Mouse (Mus musculus): ENCODE data around the gene Neo1. TPM values are rescaled to one million over a fixed set of nuclear protein-coding genes. Genes with fewer than 3 reads are reported as not detected.

The Neo1 gene
- total RNA-seq, 1 experiment, result 35.7 TPM

GRCm38 (mm10) chr9:59033492-59033891 lies 2.7 kb downstream of the Neo1 start:
- Histone ChIP-seq H3K9me3 (ENCODE audit: control insufficient read depth, insufficient read depth, low read depth, low read length) (no peaks in the 10 kb centered on the region), H3K27ac (ENCODE audit: insufficient read depth, low read depth, low read length, poor library complexity, severe bottlenecking) (no peak overlapping the region), H3K36me3 (ENCODE audit: control insufficient read depth, insufficient read depth, low read length, poor library complexity, severe bottlenecking) (no peaks in the 10 kb centered on the region), H3K4me3 (ENCODE audit: insufficient read depth in 1 of 2, low read depth in 1 of 2, low read length in 2 of 2, poor library complexity in 1 of 2, severe bottlenecking in 1 of 2) (no peak overlapping the region), H3K4me1 (ENCODE audit: control insufficient read depth in 2 of 2, insufficient read depth in 2 of 2, low read length in 2 of 2, poor library complexity in 1 of 2) (peaks cover 0 to 7% of the 10 kb centered on the region in 2 experiments; a peak in 1 of 4 replicates), H3K9ac (ENCODE audit: insufficient read depth, low read depth, low read length, poor library complexity, severe bottlenecking) (no peak overlapping the region)
- no peak for DNase-seq (ENCODE audit: low read depth, low spot score)
- no peak for TF ChIP-seq CHD2 (IDR thresholded peaks at IDR 0.05; ENCODE audit: low read depth, low read length)
- peak; percentile 83 for TF ChIP-seq MAFK (IDR thresholded peaks at IDR 0.05; ENCODE audit: insufficient read depth, low read depth, low read length)
- in situ Hi-C loops (cut with MboI; ENCODE audit: low sequenced_read_pairs in 2 of 2, unreplicated experiment in 2 of 2), result no loop called here

- H3K9me3 ChIP-seq (ENCODE audit: control insufficient read depth, insufficient read depth, low read depth, low read length), result no peaks in the 10 kb centered on the region
- TF ChIP-seq ZNF384 (IDR thresholded peaks at IDR 0.05; ENCODE audit: low read depth, low read length), result no peak
- TF ChIP-seq MAFK (IDR thresholded peaks at IDR 0.05; ENCODE audit: insufficient read depth, low read depth, low read length), result no peak
- TF ChIP-seq HCFC1 (IDR thresholded peaks at IDR 0.05; ENCODE audit: borderline replicate concordance, insufficient read depth, low read length), result no peak
- no peak for TF ChIP-seq ZC3H11A (IDR thresholded peaks at IDR 0.05; ENCODE audit: borderline replicate concordance, low read depth, low read length)
- TF ChIP-seq CHD2 (IDR thresholded peaks at IDR 0.05; ENCODE audit: low read depth, low read length), result no peak
- no peak overlapping the region for H3K27ac ChIP-seq (ENCODE audit: insufficient read depth, low read depth, low read length, poor library complexity, severe bottlenecking)
- H3K4me1 ChIP-seq (ENCODE audit: control insufficient read depth in 2 of 2, insufficient read depth in 2 of 2, low read length in 2 of 2, poor library complexity in 1 of 2), result no peaks in the 10 kb centered on the region
- DNase-seq (ENCODE audit: low read depth, low spot score), result no peak
- no peak overlapping the region for H3K4me3 ChIP-seq (ENCODE audit: insufficient read depth in 1 of 2, low read depth in 1 of 2, low read length in 2 of 2, poor library complexity in 1 of 2, severe bottlenecking in 1 of 2)
- in situ Hi-C loops (cut with MboI; ENCODE audit: low sequenced_read_pairs in 2 of 2, unreplicated experiment in 2 of 2), result no loop called here
- no peaks in the 10 kb centered on the region for H3K36me3 ChIP-seq (ENCODE audit: control insufficient read depth, insufficient read depth, low read length, poor library complexity, severe bottlenecking)
- no peak overlapping the region for H3K9ac ChIP-seq (ENCODE audit: insufficient read depth, low read depth, low read length, poor library complexity, severe bottlenecking)
Observed at GRCm38 (mm10) chr9:59024245-59024844, 11.9 kb downstream of the Neo1 start.

- no peaks in the 10 kb centered on the region for H3K4me1 ChIP-seq (ENCODE audit: control insufficient read depth in 2 of 2, insufficient read depth in 2 of 2, low read length in 2 of 2, poor library complexity in 1 of 2)
- in situ Hi-C loops (cut with MboI; ENCODE audit: low sequenced_read_pairs in 2 of 2, unreplicated experiment in 2 of 2), result no loop called here
- no peak for TF ChIP-seq ZNF384 (IDR thresholded peaks at IDR 0.05; ENCODE audit: low read depth, low read length)
- TF ChIP-seq CHD2 (IDR thresholded peaks at IDR 0.05; ENCODE audit: low read depth, low read length), result no peak
- TF ChIP-seq HCFC1 (IDR thresholded peaks at IDR 0.05; ENCODE audit: borderline replicate concordance, insufficient read depth, low read length), result no peak
- TF ChIP-seq MAFK (IDR thresholded peaks at IDR 0.05; ENCODE audit: insufficient read depth, low read depth, low read length), result no peak
- no peak for TF ChIP-seq ZC3H11A (IDR thresholded peaks at IDR 0.05; ENCODE audit: borderline replicate concordance, low read depth, low read length)
- H3K9ac ChIP-seq (ENCODE audit: insufficient read depth, low read depth, low read length, poor library complexity, severe bottlenecking), result no peak overlapping the region
- no peaks in the 10 kb centered on the region for H3K36me3 ChIP-seq (ENCODE audit: control insufficient read depth, insufficient read depth, low read length, poor library complexity, severe bottlenecking)
- H3K27ac ChIP-seq (ENCODE audit: insufficient read depth, low read depth, low read length, poor library complexity, severe bottlenecking), result no peak overlapping the region
- DNase-seq (ENCODE audit: low read depth, low spot score), result no peak
- H3K4me3 ChIP-seq (ENCODE audit: insufficient read depth in 1 of 2, low read depth in 1 of 2, low read length in 2 of 2, poor library complexity in 1 of 2, severe bottlenecking in 1 of 2), result no peak overlapping the region
- H3K9me3 ChIP-seq (ENCODE audit: control insufficient read depth, insufficient read depth, low read depth, low read length), result no peaks in the 10 kb centered on the region
Observed at GRCm38 (mm10) chr9:59016060-59016719, 20.1 kb downstream of the Neo1 start.

GRCm38 (mm10) chr9:59013365-59013764 lies 22.9 kb downstream of the Neo1 start:
- peaks cover 0 to 8% of the 10 kb centered on the region in 2 experiments; a peak in 1 of 4 replicates for H3K4me1 ChIP-seq (ENCODE audit: control insufficient read depth in 2 of 2, insufficient read depth in 2 of 2, low read length in 2 of 2, poor library complexity in 1 of 2)
- H3K4me3 ChIP-seq (ENCODE audit: insufficient read depth in 1 of 2, low read depth in 1 of 2, low read length in 2 of 2, poor library complexity in 1 of 2, severe bottlenecking in 1 of 2), result no peak overlapping the region
- H3K27ac ChIP-seq (ENCODE audit: insufficient read depth, low read depth, low read length, poor library complexity, severe bottlenecking), result no peak overlapping the region
- no peak overlapping the region for H3K9ac ChIP-seq (ENCODE audit: insufficient read depth, low read depth, low read length, poor library complexity, severe bottlenecking)
- H3K9me3 ChIP-seq (ENCODE audit: control insufficient read depth, insufficient read depth, low read depth, low read length), result no peaks in the 10 kb centered on the region
- no peak for TF ChIP-seq MAFK (IDR thresholded peaks at IDR 0.05; ENCODE audit: insufficient read depth, low read depth, low read length)
- TF ChIP-seq HCFC1 (IDR thresholded peaks at IDR 0.05; ENCODE audit: borderline replicate concordance, insufficient read depth, low read length), result no peak
- TF ChIP-seq ZNF384 (IDR thresholded peaks at IDR 0.05; ENCODE audit: low read depth, low read length), result no peak
- no peak for TF ChIP-seq CHD2 (IDR thresholded peaks at IDR 0.05; ENCODE audit: low read depth, low read length)
- TF ChIP-seq ZC3H11A (IDR thresholded peaks at IDR 0.05; ENCODE audit: borderline replicate concordance, low read depth, low read length), result peak; percentile 40; the same call in 1 of the 2 replicates
- H3K36me3 ChIP-seq (ENCODE audit: control insufficient read depth, insufficient read depth, low read length, poor library complexity, severe bottlenecking), result no peaks in the 10 kb centered on the region
- peak; percentile 35 for DNase-seq (ENCODE audit: low read depth, low spot score)
- in situ Hi-C loops (cut with MboI; ENCODE audit: low sequenced_read_pairs in 2 of 2, unreplicated experiment in 2 of 2), result no loop called here

All from ES-E14 (cell line).